Mouse (Mus musculus): ENCODE data around the gene Pcyt1a. TPM values are rescaled to one million over a fixed set of nuclear protein-coding genes. Genes with fewer than 3 reads are reported as not detected.
"Not testable (repeated sequence)": the region's sequence is repeated elsewhere in the genome, so short reads cannot be mapped to it uniquely, and the experiment has no call there.

Gene Pcyt1a
- polyA plus RNA-seq, 2 experiments, result 23.4 to 45.9 TPM

- ATAC-seq (ENCODE audit: low FRiP score, low read depth), result no peak
Observed at GRCm38 (mm10) chr16:32485209-32485608, 54.5 kb downstream of the Pcyt1a start.

GRCm38 (mm10) chr16:32486046-32486445, 55.3 kb downstream of the Pcyt1a start:
- Histone ChIP-seq H3K4me3 (replicated peaks; ENCODE audit: low read length) (no peak overlapping the region), H3K9me3 (ENCODE audit: control insufficient read depth, low read length) (no peaks in the 10 kb centered on the region), H3K27ac (replicated peaks; ENCODE audit: low read depth, low read length) (no peak overlapping the region), H3K4me2 (replicated peaks; ENCODE audit: low read depth, low read length, severe bottlenecking) (no peak overlapping the region), H3K36me3 (ENCODE audit: control insufficient read depth, insufficient read depth, low read length) (no peaks in the 10 kb centered on the region), H3K27me3 (ENCODE audit: control insufficient read depth, insufficient read depth, low read length) (no peaks in the 10 kb centered on the region), H3K4me1 (ENCODE audit: control insufficient read depth, insufficient read depth, low read length) (no peaks in the 10 kb centered on the region), H3K9ac (ENCODE audit: low read depth, low read length, severe bottlenecking) (no peak overlapping the region)
- no peak for TF ChIP-seq POLR2A (IDR thresholded peaks at IDR 0.05; ENCODE audit: borderline replicate concordance, extremely low read depth, insufficient read depth, insufficient read length)
- ATAC-seq (ENCODE audit: low FRiP score, low read depth) (no peak), DNase-seq (ENCODE audit: low spot score) (no peak)
- 59% methylated on average over 6 of the region's 6 CpGs for WGBS

More at GRCm38 (mm10) chr16:32485209-32485608, 54.5 kb downstream of the Pcyt1a start:
- Histone ChIP-seq H3K9me3 (ENCODE audit: control insufficient read depth, low read length) (no peaks in the 10 kb centered on the region), H3K9ac (ENCODE audit: low read depth, low read length, severe bottlenecking) (no peak overlapping the region), H3K27me3 (ENCODE audit: control insufficient read depth, insufficient read depth, low read length) (no peaks in the 10 kb centered on the region), H3K27ac (replicated peaks; ENCODE audit: low read depth, low read length) (no peak overlapping the region), H3K4me3 (replicated peaks; ENCODE audit: low read length) (no peak overlapping the region), H3K4me2 (replicated peaks; ENCODE audit: low read depth, low read length, severe bottlenecking) (no peak overlapping the region), H3K4me1 (ENCODE audit: control insufficient read depth, insufficient read depth, low read length) (no peaks in the 10 kb centered on the region), H3K36me3 (ENCODE audit: control insufficient read depth, insufficient read depth, low read length) (no peaks in the 10 kb centered on the region)
- 64% methylated on average over 2 of the region's 2 CpGs for WGBS
- DNase-seq (ENCODE audit: low spot score), result no peak
- no peak for TF ChIP-seq POLR2A (IDR thresholded peaks at IDR 0.05; ENCODE audit: borderline replicate concordance, extremely low read depth, insufficient read depth, insufficient read length)

GRCm38 (mm10) chr16:32487234-32488111, 56.8 kb downstream of the Pcyt1a start, which contains the start of gene Slc51a:
Slc51a (minus strand) TSS chr16:32487879.
- Histone ChIP-seq H3K4me1 (ENCODE audit: control insufficient read depth, insufficient read depth, low read length) (no peaks in the 10 kb centered on the region), H3K36me3 (ENCODE audit: control insufficient read depth, insufficient read depth, low read length) (no peaks in the 10 kb centered on the region), H3K27me3 (ENCODE audit: control insufficient read depth, insufficient read depth, low read length) (no peaks in the 10 kb centered on the region), H3K27ac (replicated peaks; ENCODE audit: low read depth, low read length) (no peak within 1 kb of the TSS), H3K4me3 (replicated peaks; ENCODE audit: low read length) (no peak within 1 kb of the TSS), H3K9ac (ENCODE audit: low read depth, low read length, severe bottlenecking) (no peak within 1 kb of the TSS), H3K9me3 (ENCODE audit: control insufficient read depth, low read length) (no peaks in the 10 kb centered on the region), H3K4me2 (replicated peaks; ENCODE audit: low read depth, low read length, severe bottlenecking) (no peak within 1 kb of the TSS)
- TF ChIP-seq POLR2A (IDR thresholded peaks at IDR 0.05; ENCODE audit: borderline replicate concordance, extremely low read depth, insufficient read depth, insufficient read length), result no peak
- 44% methylated on average over 15 of the region's 15 CpGs for WGBS
- ATAC-seq (ENCODE audit: low FRiP score, low read depth) (no peak), DNase-seq (ENCODE audit: low spot score) (no peak)

- H3K9me3 ChIP-seq (ENCODE audit: control insufficient read depth, low read length), result no peaks in the 10 kb centered on the region
- WGBS, result 92% methylated on average over 3 of the region's 3 CpGs
- H3K27ac ChIP-seq (replicated peaks; ENCODE audit: low read depth, low read length), result no peak overlapping the region
- ATAC-seq (ENCODE audit: low FRiP score, low read depth), result no peak
- no peak overlapping the region for H3K4me2 ChIP-seq (replicated peaks; ENCODE audit: low read depth, low read length, severe bottlenecking)
- DNase-seq (ENCODE audit: low spot score), result no peak
- H3K4me3 ChIP-seq (replicated peaks; ENCODE audit: low read length), result no peak overlapping the region
- H3K36me3 ChIP-seq (ENCODE audit: control insufficient read depth, insufficient read depth, low read length), result no peaks in the 10 kb centered on the region
- TF ChIP-seq POLR2A (IDR thresholded peaks at IDR 0.05; ENCODE audit: borderline replicate concordance, extremely low read depth, insufficient read depth, insufficient read length), result no peak
- H3K4me1 ChIP-seq (ENCODE audit: control insufficient read depth, insufficient read depth, low read length), result no peaks in the 10 kb centered on the region
- H3K9ac ChIP-seq (ENCODE audit: low read depth, low read length, severe bottlenecking), result no peak overlapping the region
- no peaks in the 10 kb centered on the region for H3K27me3 ChIP-seq (ENCODE audit: control insufficient read depth, insufficient read depth, low read length)
Observed at GRCm38 (mm10) chr16:32488939-32489338, 58.2 kb downstream of the Pcyt1a start.

- not testable (repeated sequence) for ATAC-seq (ENCODE audit: low FRiP score, low read depth); H3K27me3 ChIP-seq (ENCODE audit: control insufficient read depth, insufficient read depth, low read length); H3K27ac ChIP-seq (replicated peaks; ENCODE audit: low read depth, low read length); H3K4me3 ChIP-seq (replicated peaks; ENCODE audit: low read length); H3K4me1 ChIP-seq (ENCODE audit: control insufficient read depth, insufficient read depth, low read length); H3K9ac ChIP-seq (ENCODE audit: low read depth, low read length, severe bottlenecking); H3K9me3 ChIP-seq (ENCODE audit: control insufficient read depth, low read length); DNase-seq (ENCODE audit: low spot score); H3K36me3 ChIP-seq (ENCODE audit: control insufficient read depth, insufficient read depth, low read length); H3K4me2 ChIP-seq (replicated peaks; ENCODE audit: low read depth, low read length, severe bottlenecking)
- WGBS, result 57% methylated on average over 6 of the region's 6 CpGs
Observed at GRCm38 (mm10) chr16:32494371-32494770, 63.6 kb downstream of the Pcyt1a start.
